Comparison of ENCODE assay signal across 20 mouse cellular contexts in the genomic region with DNA sequence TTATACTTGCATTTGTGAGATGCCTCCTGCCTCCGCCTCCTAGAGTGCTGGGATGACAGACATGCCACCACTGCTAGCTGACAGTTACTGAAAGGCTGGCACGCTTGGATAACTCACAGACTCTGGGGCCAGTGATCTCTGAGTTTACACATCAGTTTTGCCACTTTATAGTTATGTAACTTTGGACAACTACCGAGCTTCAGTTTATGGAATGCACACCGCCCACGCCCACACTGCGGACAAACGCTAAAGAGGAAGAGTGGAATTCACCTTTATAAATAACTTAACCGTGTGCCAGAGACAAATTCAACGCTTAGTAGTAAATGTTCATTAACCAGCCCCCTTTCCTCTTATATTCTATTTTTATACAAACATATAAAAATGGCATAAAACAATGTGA. TPM values are rescaled to one million over a fixed set of nuclear protein-coding genes. Genes with fewer than 3 reads are reported as not detected.
DNase-seq lines count a peak whose midpoint lies in the region; ATAC-seq and TF ChIP-seq lines count a peak whose summit lies in the region.
"Had no signal": no experiment of that assay in that cellular context is flagged by ENCODE, and none has a peak within 500 bp of the region (broad histone marks: within the 10 kb centered on the region; RNA-seq: fewer than 3 reads in every experiment).

No protein-coding gene starts in this region.

- H3K4me1 ChIP-seq in heart, embryonic 11.5 days (ENCODE audit: control insufficient read depth, insufficient read depth, low read length): peaks cover 18% of the 10 kb centered on the region
- H3K4me1 ChIP-seq in lung, adult 2 months (ENCODE audit: control insufficient read depth, insufficient read depth, low read length): peaks cover 11% of the 10 kb centered on the region
- H3K4me1 ChIP-seq in liver, embryonic 15.5 days (replicated peaks): peaks cover 56% of the 10 kb centered on the region
- no peaks in the 10 kb centered on the region for H3K4me1 ChIP-seq in hindbrain, embryonic 11.5 days (replicated peaks; ENCODE audit: control insufficient read depth, insufficient read depth, low read length)
- H3K4me1 ChIP-seq in forebrain, embryonic 11.5 days (replicated peaks; ENCODE audit: control insufficient read depth, insufficient read depth, low read length): no peaks in the 10 kb centered on the region
- H3K4me1 ChIP-seq: forebrain, embryonic 13.5 days; hindbrain, embryonic 15.5 days; midbrain, embryonic 15.5 days had no signal

- no peak for ATAC-seq in heart, embryonic 11.5 days (replicated peaks; ENCODE audit: insufficient number of reproducible peaks, low FRiP score, low TSS enrichment)
- ATAC-seq in liver, embryonic 15.5 days (ENCODE audit: insufficient read depth): no peak
- no peak for ATAC-seq in hindbrain, embryonic 11.5 days (ENCODE audit: low FRiP score)
- no peak for ATAC-seq in forebrain, embryonic 11.5 days (replicated peaks; ENCODE audit: low FRiP score)
- ATAC-seq: forebrain, embryonic 13.5 days; intestine, embryonic 16.5 days; midbrain, embryonic 15.5 days had no signal

- no peak for TF ChIP-seq CTCF in lung, adult 2 months (IDR thresholded peaks at IDR 0.05; ENCODE audit: insufficient read depth, low read length)

- no peaks in the 10 kb centered on the region for H3K36me3 ChIP-seq in heart, embryonic 11.5 days (ENCODE audit: control insufficient read depth, insufficient read depth, low read length)
- peaks cover 40% of the 10 kb centered on the region for H3K36me3 ChIP-seq in liver, embryonic 15.5 days (replicated peaks)
- H3K36me3 ChIP-seq in hindbrain, embryonic 11.5 days (ENCODE audit: control insufficient read depth, insufficient read depth, low read length): no peaks in the 10 kb centered on the region
- no peaks in the 10 kb centered on the region for H3K36me3 ChIP-seq in forebrain, embryonic 11.5 days (ENCODE audit: control insufficient read depth, insufficient read depth, low read length)
- H3K36me3 ChIP-seq: embryonic facial prominence, embryonic 15.5 days; hindbrain, embryonic 15.5 days; kidney, embryonic 15.5 days; limb, embryonic 13.5 days; midbrain, embryonic 15.5 days had no signal

- TF ChIP-seq POLR2A in lung, adult 2 months (IDR thresholded peaks at IDR 0.05; ENCODE audit: borderline replicate concordance, extremely low read depth, low read depth, low read length): no peak

- no peak overlapping the region for H3K27ac ChIP-seq in heart, embryonic 11.5 days (ENCODE audit: low read depth, low read length)
- H3K27ac ChIP-seq in liver, embryonic 15.5 days (replicated peaks): no peak overlapping the region
- no peak overlapping the region for H3K27ac ChIP-seq in hindbrain, embryonic 11.5 days (ENCODE audit: low read depth, low read length)
- no peak overlapping the region for H3K27ac ChIP-seq in forebrain, embryonic 11.5 days (ENCODE audit: low read depth, low read length)
- H3K27ac ChIP-seq: embryonic facial prominence, embryonic 15.5 days; forebrain, embryonic 13.5 days; hindbrain, embryonic 15.5 days; kidney, embryonic 15.5 days; limb, embryonic 13.5 days; macrophage; midbrain, embryonic 15.5 days had no signal

- H3K9me3 ChIP-seq in heart, embryonic 11.5 days (replicated peaks; ENCODE audit: control insufficient read depth, low read length): no peaks in the 10 kb centered on the region
- H3K9me3 ChIP-seq in liver, embryonic 15.5 days (replicated peaks): no peaks in the 10 kb centered on the region
- H3K9me3 ChIP-seq in hindbrain, embryonic 11.5 days (ENCODE audit: control insufficient read depth, low read length): no peaks in the 10 kb centered on the region
- H3K9me3 ChIP-seq in forebrain, embryonic 11.5 days (ENCODE audit: control insufficient read depth, low read length): no peaks in the 10 kb centered on the region
- H3K9me3 ChIP-seq: embryonic facial prominence, embryonic 15.5 days; forebrain, embryonic 13.5 days; hindbrain, embryonic 15.5 days; kidney, embryonic 15.5 days; limb, embryonic 13.5 days; midbrain, embryonic 15.5 days had no signal

- H3K27me3 ChIP-seq in heart, embryonic 11.5 days (ENCODE audit: control insufficient read depth, insufficient read depth, low read length): no peaks in the 10 kb centered on the region
- H3K27me3 ChIP-seq in liver, embryonic 15.5 days: 0 out of 2 replicates have a peak, but pooled peaks cover under 1% of the 10 kb centered on the region
- no peaks in the 10 kb centered on the region for H3K27me3 ChIP-seq in hindbrain, embryonic 11.5 days (ENCODE audit: control insufficient read depth, insufficient read depth, low read length)
- no peaks in the 10 kb centered on the region for H3K27me3 ChIP-seq in forebrain, embryonic 11.5 days (ENCODE audit: control insufficient read depth, insufficient read depth, low read length)
- H3K27me3 ChIP-seq: forebrain, embryonic 13.5 days; hindbrain, embryonic 15.5 days; limb, embryonic 13.5 days; midbrain, embryonic 15.5 days had no signal

- 78% methylated on average over 9 of the region's 9 CpGs for WGBS in heart, embryonic 11.5 days (ENCODE audit: insufficient replicate concordance)
- 37% methylated on average over 9 of the region's 9 CpGs for WGBS in lung, adult 2 months
- WGBS in liver, embryonic 15.5 days (ENCODE audit: insufficient replicate concordance): 82% methylated on average over 9 of the region's 9 CpGs
- WGBS in hindbrain, embryonic 11.5 days: 91% methylated on average over 9 of the region's 9 CpGs
- WGBS in forebrain, embryonic 11.5 days: 91% methylated on average over 9 of the region's 9 CpGs

- H3K4me3 ChIP-seq in heart, embryonic 11.5 days (ENCODE audit: low read depth, low read length): peak overlapping the region; percentile 54; the same call in 1 of the 2 replicates
- H3K4me3 ChIP-seq in lung, adult 2 months (replicated peaks; ENCODE audit: extremely low read depth, low read depth, low read length): peak overlapping the region; percentile 67
- H3K4me3 ChIP-seq in liver, embryonic 15.5 days (replicated peaks): peak overlapping the region; percentile 79
- H3K4me3 ChIP-seq in hindbrain, embryonic 11.5 days (ENCODE audit: low read depth, low read length): no peak overlapping the region
- no peak overlapping the region for H3K4me3 ChIP-seq in forebrain, embryonic 11.5 days (ENCODE audit: low read depth, low read length)
- H3K4me3 ChIP-seq: embryonic facial prominence, embryonic 15.5 days; forebrain, embryonic 13.5 days; hindbrain, embryonic 15.5 days; kidney, embryonic 15.5 days; limb, embryonic 13.5 days; midbrain, embryonic 15.5 days had no signal

- H3K9ac ChIP-seq in heart, embryonic 11.5 days (ENCODE audit: low read depth, low read length): no peak overlapping the region
- H3K9ac ChIP-seq in liver, embryonic 15.5 days: peak overlapping the region; percentile 80; the same call in 1 of the 2 replicates
- no peak overlapping the region for H3K9ac ChIP-seq in hindbrain, embryonic 11.5 days (ENCODE audit: low read depth, low read length)
- no peak overlapping the region for H3K9ac ChIP-seq in forebrain, embryonic 11.5 days (ENCODE audit: low read length)
- H3K9ac ChIP-seq: embryonic facial prominence, embryonic 15.5 days; forebrain, embryonic 13.5 days; hindbrain, embryonic 15.5 days; kidney, embryonic 15.5 days; limb, embryonic 13.5 days; midbrain, embryonic 15.5 days had no signal

- intact Hi-C loops in heart, postnatal 25 days (cut with DNase I): loop anchor here (5.0 kb wide), 2 partner anchors 58 to 173 kb away; a partner anchor contains a TSS

- H3K4me2 ChIP-seq in heart, embryonic 11.5 days: peak overlapping the region; percentile 63
- peak overlapping the region; percentile 81 for H3K4me2 ChIP-seq in liver, embryonic 15.5 days
- no peak overlapping the region for H3K4me2 ChIP-seq in hindbrain, embryonic 11.5 days (replicated peaks; ENCODE audit: low read depth, low read length)
- no peak overlapping the region for H3K4me2 ChIP-seq in forebrain, embryonic 11.5 days (ENCODE audit: low read depth, low read length, severe bottlenecking)
- H3K4me2 ChIP-seq: forebrain, embryonic 13.5 days; hindbrain, embryonic 15.5 days; kidney, embryonic 15.5 days; midbrain, embryonic 15.5 days had no signal

- no peak for DNase-seq in heart, postnatal 25 days (ENCODE audit: low spot score)
- no peak for DNase-seq in lung, adult 2 months
- no peak for DNase-seq in lung, postnatal 10 days
- no peak for DNase-seq in hindbrain, embryonic 11.5 days (ENCODE audit: low spot score)
- DNase-seq in forebrain, embryonic 11.5 days (ENCODE audit: low spot score): no peak
- DNase-seq: cerebellum, postnatal 10 days; embryo, embryonic 11 days; gastrocnemius, postnatal 36 days had no signal

RNA-seq across cellular contexts. Expression of a gene that starts 2.4 kb away (rescaled TPM):
- polyA plus RNA-seq in heart, embryonic 11.5 days (2014; fragmentation: Nextera tagmentation; extraction: Ambion mirVana): 5.6 and 5.7 TPM in 2 replicates
- total RNA-seq in heart, postnatal 25 days (2021): 10 to 100 TPM in 1 of 2 experiments, 1 to 10 TPM in 1; 8.2 to 10.4 TPM
- polyA plus RNA-seq in lung, adult 2 months (2012; rRNA removed): 43.9 and 51.2 TPM in 2 replicates
- polyA plus RNA-seq in liver, embryonic 15.5 days (2015; fragmentation: Nextera tagmentation; extraction: Ambion mirVana): 15.1 and 15.7 TPM in 2 replicates
- polyA plus RNA-seq in hindbrain, embryonic 11.5 days (2014; fragmentation: Nextera tagmentation; extraction: Ambion mirVana): 0.68 and 1.7 TPM in 2 replicates
- 0.93 and 1.2 TPM in 2 replicates for polyA plus RNA-seq in forebrain, embryonic 11.5 days (2014; fragmentation: Nextera tagmentation; extraction: Ambion mirVana)
- polyA plus RNA-seq: C2C12 had no signal

RNA-seq across cellular contexts. Expression of a gene that starts 35.9 kb away (rescaled TPM):
- polyA plus RNA-seq in heart, embryonic 11.5 days (2014; fragmentation: Nextera tagmentation; extraction: Ambion mirVana): 0.68 and 0.72 TPM in 2 replicates
- under 1 TPM in 1 of 2 experiments, not detected in 1; 0.78 TPM for total RNA-seq in heart, postnatal 25 days (2021)
- 8.1 and 20.3 TPM in 2 replicates for polyA plus RNA-seq in lung, adult 2 months (2012; rRNA removed)
- 139 and 168 TPM in 2 replicates for polyA plus RNA-seq in liver, embryonic 15.5 days (2015; fragmentation: Nextera tagmentation; extraction: Ambion mirVana)
- 0.95 TPM in 1 of 2 replicates, not detected in the other for polyA plus RNA-seq in hindbrain, embryonic 11.5 days (2014; fragmentation: Nextera tagmentation; extraction: Ambion mirVana)
- 0.61 and 0.89 TPM in 2 replicates for polyA plus RNA-seq in forebrain, embryonic 11.5 days (2014; fragmentation: Nextera tagmentation; extraction: Ambion mirVana)
- total RNA-seq: ES-E14; gastrocnemius, postnatal 36 days had no signal
- polyA plus RNA-seq: C2C12; forebrain, embryonic 13.5 days had no signal

Comparison
In these comparisons a context has a peak if more than half of its experiments do, and no peak if none do; other contexts are left out.
1. H3K4me2 ChIP-seq: peak in heart, embryonic 11.5 days (single experiment) and liver, embryonic 15.5 days (single experiment); none in hindbrain, embryonic 11.5 days (single experiment) and forebrain, embryonic 11.5 days (single experiment).
2. H3K4me3 ChIP-seq: peak in heart, embryonic 11.5 days (single experiment), lung, adult 2 months (single experiment) and liver, embryonic 15.5 days (single experiment); none in hindbrain, embryonic 11.5 days (single experiment) and forebrain, embryonic 11.5 days (single experiment).